Mouse (Mus musculus) gastrocnemius, adult 18-20 months (tissue): ENCODE measurements around the gene Scg3. TPM values are rescaled to one million over a fixed set of nuclear protein-coding genes. Genes with fewer than 3 reads are reported as not detected.
"Not testable (repeated sequence)": the region's sequence is repeated elsewhere in the genome, so short reads cannot be mapped to it uniquely, and the experiment has no call there.

Experiments
- DNase-seq: peaks from one replicate; pipeline ENCODE4 v3.0.0; 2021; ENCODE audit warnings: low spot score
- total RNA-seq, 2 experiments: library from RNA; stranded (reverse); gene quantifications; 2 replicates each; pipeline ENCODE4 v1.2.3; 2021

Gene Scg3
- total RNA-seq, 2 experiments from 2014 or later, result 0.93 to 1.6 TPM

GRCm38 (mm10) chr9:75626308-75626604 lies 57.6 kb downstream of the Scg3 start:
- DNase-seq, result no peak

DNA sequence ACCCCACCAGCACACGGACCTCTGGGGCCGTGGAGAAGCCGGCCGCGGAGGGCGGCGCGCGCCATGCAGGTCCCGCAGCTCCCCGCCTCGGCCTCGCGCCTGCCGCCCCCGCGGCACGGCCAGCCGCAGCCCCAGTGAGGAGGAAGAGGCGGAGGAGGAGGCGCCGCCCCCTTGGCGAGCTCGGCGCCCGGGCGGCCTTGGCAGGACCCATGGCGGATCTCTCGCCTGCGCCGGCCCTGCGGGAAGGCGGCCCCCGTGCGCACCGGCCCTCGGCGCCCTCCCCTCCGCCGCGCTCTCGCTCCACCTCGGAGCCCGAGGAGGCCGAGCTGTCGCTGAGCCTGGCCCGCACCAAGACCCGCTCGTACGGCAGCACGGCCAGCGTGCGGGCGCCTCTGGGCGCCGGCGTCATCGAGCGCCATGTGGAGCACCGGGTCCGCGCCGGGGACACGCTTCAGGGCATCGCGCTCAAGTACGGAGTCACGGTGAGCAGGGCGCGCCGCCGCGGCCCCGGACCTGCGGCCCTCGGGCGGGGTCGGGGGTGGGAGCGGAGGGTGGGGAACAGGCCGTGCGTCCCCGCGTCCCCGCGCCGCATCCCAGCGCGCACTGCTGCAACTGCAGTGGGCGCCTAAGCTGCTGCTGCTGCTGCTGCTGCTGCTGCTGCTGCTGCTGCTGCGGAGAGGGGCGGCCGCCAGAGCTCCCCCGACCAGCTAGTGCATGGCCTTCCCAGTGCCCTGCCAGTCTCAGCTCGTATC lies 58.1 kb downstream of the Scg3 start, which contains the start of gene Lysmd2:
Gene Lysmd2, plus strand, starts transcription at position 186 of the 752 bp plus-strand sequence.
- peak; percentile 72 for DNase-seq

GRCm38 (mm10) chr9:75624983-75625555 lies 58.8 kb downstream of the Scg3 start:
- no peak for DNase-seq

- DNase-seq, result no peak
Observed at GRCm38 (mm10) chr9:75621428-75621827, 62.4 kb downstream of the Scg3 start.

GRCm38 (mm10) chr9:75619761-75620160 lies 64.1 kb downstream of the Scg3 start:
- not testable (repeated sequence) for DNase-seq

GRCm38 (mm10) chr9:75618836-75619400 lies 64.9 kb downstream of the Scg3 start:
- no peak for DNase-seq

DNA sequence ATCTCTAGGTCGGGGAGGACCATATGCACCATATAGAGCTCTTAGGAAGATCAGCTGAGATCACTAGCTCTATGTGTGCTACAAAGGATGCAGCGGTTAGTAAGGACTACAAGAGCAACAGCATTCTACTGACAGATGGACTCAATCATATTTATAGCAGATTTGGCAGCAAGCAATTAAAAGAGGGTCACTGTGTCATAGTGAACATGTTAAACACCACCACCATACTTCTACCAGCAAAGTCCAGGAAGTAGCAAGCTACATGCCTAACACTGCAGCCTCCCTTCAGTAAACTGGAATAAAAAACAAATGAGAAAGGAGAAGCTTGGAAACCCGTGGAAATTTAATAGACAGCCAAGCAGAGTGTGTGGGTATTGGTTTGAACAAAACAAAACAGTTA lies 67.3 kb downstream of the Scg3 start:
- DNase-seq, result no peak

GRCm38 (mm10) chr9:75610571-75611493 lies 73.0 kb downstream of the Scg3 start, which contains the start of gene Tmod2:
Tmod2 (minus strand) TSS chr9:75611325.
- DNase-seq, result peak; percentile 25

DNA sequence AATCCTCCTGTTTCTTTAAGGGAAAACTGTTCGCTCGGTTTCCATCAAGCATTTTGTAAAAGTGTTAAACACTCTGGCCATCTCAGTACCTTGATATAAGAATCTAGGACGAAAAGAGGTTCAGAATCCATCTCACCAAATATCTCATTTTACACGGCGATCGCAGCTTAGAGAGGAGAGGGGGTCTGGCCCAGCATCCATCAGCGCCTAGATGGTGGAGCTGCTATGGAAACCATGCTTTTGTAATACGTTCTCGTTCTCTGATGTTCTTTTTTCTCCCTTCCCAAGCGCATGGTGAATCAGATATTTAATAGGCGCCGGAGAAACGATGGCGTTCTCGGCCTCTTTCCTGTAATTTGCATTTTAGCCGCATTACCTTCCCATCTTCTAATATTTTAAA lies 73.9 kb downstream of the Scg3 start:
- DNase-seq, result no peak

DNA sequence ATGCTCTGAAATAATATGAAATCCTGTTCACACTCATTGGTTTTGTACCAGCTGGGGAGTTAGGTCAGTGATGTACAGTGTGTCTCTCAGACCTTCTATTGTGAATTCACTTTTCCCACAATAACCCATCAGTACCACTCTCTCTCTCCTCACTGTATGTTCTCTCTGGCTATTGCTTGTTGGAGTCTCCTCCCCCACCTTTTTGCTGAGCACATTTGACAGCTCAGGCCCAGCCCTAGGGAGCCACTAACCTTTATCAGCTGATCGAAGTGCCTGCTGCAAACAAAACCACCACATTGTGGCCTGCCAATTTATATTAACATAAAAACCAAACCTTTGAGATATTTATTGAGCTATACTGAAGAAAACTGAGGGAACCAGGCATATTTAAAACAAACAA lies 74.4 kb downstream of the Scg3 start:
- no peak for DNase-seq

GRCm38 (mm10) chr9:75607496-75607895 lies 76.4 kb downstream of the Scg3 start:
- no peak for DNase-seq

DNA sequence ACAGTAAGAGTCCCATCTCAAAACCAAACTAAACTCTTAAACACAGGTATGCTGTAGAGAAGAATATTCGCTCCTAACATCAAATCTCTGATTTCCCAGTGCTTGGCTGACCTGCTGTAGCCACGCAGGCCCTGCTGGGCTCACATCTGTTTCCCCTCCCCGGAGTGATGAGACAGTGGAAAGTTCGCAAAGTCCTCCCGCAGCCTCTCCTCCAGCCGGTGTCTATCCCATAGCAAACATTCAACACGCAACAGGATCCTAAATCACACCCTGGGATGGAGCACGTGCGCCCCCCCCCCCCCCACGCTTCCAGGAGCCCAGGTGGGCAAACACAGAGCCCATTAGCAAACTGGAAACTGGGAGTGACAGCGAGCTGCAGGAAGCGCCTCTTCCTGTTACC lies 82.3 kb downstream of the Scg3 start:
- DNase-seq, result peak; percentile 33

- DNase-seq, result peak; percentile 56
Observed at GRCm38 (mm10) chr9:75600166-75600934, 83.5 kb downstream of the Scg3 start.

- no peak for DNase-seq
Observed at GRCm38 (mm10) chr9:75599191-75599841, 84.5 kb downstream of the Scg3 start.

DNA sequence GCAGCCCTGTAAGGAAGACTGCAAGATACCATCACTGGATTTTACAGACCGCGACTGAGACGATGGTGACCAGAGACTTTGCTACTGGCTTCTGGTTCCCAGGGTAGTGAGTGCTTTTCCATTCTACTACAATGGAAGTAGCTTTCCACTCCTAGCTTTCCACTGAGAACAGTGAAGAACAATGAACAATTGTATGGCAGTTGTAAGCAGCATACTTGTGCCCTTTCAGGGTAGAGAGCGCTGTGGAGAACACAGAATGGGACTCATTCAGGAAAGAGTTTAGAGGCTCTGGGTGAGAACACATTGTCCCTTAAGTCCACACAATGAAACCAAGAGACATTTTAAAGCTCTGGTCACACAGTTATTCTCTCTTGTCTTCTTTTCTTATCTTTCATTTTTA lies 86.3 kb downstream of the Scg3 start:
- DNase-seq, result no peak

DNA sequence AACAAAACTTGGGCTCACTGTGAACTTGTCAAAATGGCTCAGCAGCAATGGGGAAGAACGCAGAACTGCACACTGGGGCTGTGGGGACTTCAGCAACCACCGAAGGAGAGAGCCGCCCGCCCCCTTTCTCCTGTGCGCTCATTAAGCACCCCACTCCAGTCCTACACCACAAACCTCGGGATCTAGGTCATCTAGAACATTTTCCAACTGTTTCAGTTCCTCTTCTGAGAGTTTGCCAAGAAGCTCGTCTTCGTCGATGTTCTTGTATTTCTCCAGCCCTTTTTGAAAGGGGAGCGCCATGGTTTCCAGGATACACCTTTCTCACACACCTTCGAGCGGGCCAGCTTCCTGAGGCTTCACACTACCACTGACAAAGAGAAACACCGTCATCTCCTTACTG lies 86.8 kb downstream of the Scg3 start:
- no peak for DNase-seq

- no peak for DNase-seq
Observed at GRCm38 (mm10) chr9:75593481-75593880, 90.4 kb downstream of the Scg3 start.
